Mouse (Mus musculus) midbrain, embryonic 15.5 days (tissue): Measurements from ENCODE around the gene Hnrnpul1. TPM values are rescaled to one million over a fixed set of nuclear protein-coding genes. Genes with fewer than 3 reads are reported as not detected.

ENCODE experiments used
- ATAC-seq: fragments of 200-750 bp; cut with Nextera tagmentation; replicated peaks from 2 replicates; pipeline ENCODE4 v1.8.0; 2017; ENCODE audit warnings: moderate TSS enrichment
- H3K27ac ChIP-seq: fragments of 300-500 bp; sonication (generic); 2 replicates; pipeline ENCODE4 v1.5.1; 2015; ENCODE audit warnings: mild to moderate bottlenecking, inconsistent platforms
- H3K27me3 ChIP-seq: fragments of 300-500 bp; sonication (generic); replicated peaks from 2 replicates; pipeline ENCODE4 v1.6.1; 2015; ENCODE audit warnings: inconsistent platforms
- H3K36me3 ChIP-seq: fragments of 300-500 bp; sonication (generic); replicated peaks from 2 replicates; pipeline ENCODE4 v1.6.1; 2015; ENCODE audit warnings: inconsistent platforms
- H3K4me1 ChIP-seq: fragments of 300-500 bp; sonication (generic); 2 replicates; pipeline ENCODE4 v1.6.1; 2015; ENCODE audit warnings: inconsistent platforms
- H3K4me2 ChIP-seq: fragments of 300-500 bp; sonication (generic); 2 replicates; pipeline ENCODE4 v1.6.1; 2015; ENCODE audit warnings: inconsistent platforms, mild to moderate bottlenecking, moderate library complexity
- H3K4me3 ChIP-seq: fragments of 300-500 bp; sonication (generic); 2 replicates; pipeline ENCODE4 v1.5.1; 2015; ENCODE audit warnings: mild to moderate bottlenecking, inconsistent platforms
- H3K9ac ChIP-seq: fragments of 300-500 bp; sonication (generic); 2 replicates; pipeline ENCODE4 v1.6.1; 2015; ENCODE audit warnings: mild to moderate bottlenecking, inconsistent platforms
- H3K9me3 ChIP-seq: fragments of 300-500 bp; sonication (generic); 2 replicates; pipeline ENCODE4 v1.6.1; 2016; ENCODE audit warnings: inconsistent platforms
- WGBS: fragments of 180-500 bp; shearing (Covaris S2); methylation state at CpG from one replicate; pipeline ENCODE4 v1.1.7; 2015; ENCODE audit warnings: mixed read lengths; 5-methylcytosine and 5-hydroxymethylcytosine counted together
- polyA plus RNA-seq: library from polyadenylated mRNA; unstranded; fragments of >200 nt; fragmentation: Nextera tagmentation; extraction: Ambion mirVana; gene quantifications from 2 replicates; pipeline ENCODE4 v1.2.1, GENCODE M21; 2015

Gene Hnrnpul1
- polyA plus RNA-seq, 1 experiment from 2014 or later = 44.4 TPM

DNA sequence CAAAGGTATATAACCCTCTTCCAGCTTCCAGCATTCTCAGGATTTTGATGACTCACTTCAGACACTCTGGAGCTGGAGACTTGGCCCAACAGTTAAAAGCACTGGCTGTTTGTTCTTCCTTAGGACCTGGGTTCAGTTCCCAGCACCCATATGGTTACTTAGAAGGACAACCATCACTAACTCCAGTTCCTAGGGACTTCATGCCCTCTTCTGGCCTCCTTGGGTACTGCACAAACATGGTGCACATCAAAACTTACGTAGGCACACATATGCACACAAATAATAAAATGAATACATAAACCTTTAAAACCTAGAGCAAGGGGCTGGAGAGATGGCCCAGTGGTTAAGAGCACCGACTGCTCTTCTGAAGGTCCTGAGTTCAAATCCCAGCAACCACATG is 52.2 kb downstream of the Hnrnpul1 start:
- no peak overlapping the region for H3K4me2 ChIP-seq
- H3K4me1 ChIP-seq = peaks cover 14% of the 10 kb centered on the region
- no peaks in the 10 kb centered on the region for H3K36me3 ChIP-seq
- H3K9ac ChIP-seq = no peak overlapping the region
- 95% methylated on average over 2 of the region's 2 CpGs for WGBS
- no peaks in the 10 kb centered on the region for H3K9me3 ChIP-seq
- no peak for ATAC-seq
- H3K27ac ChIP-seq = no peak overlapping the region
- no peak overlapping the region for H3K4me3 ChIP-seq
- H3K27me3 ChIP-seq = peaks cover 10% of the 10 kb centered on the region; the same call in 1 of the 2 replicates

DNA sequence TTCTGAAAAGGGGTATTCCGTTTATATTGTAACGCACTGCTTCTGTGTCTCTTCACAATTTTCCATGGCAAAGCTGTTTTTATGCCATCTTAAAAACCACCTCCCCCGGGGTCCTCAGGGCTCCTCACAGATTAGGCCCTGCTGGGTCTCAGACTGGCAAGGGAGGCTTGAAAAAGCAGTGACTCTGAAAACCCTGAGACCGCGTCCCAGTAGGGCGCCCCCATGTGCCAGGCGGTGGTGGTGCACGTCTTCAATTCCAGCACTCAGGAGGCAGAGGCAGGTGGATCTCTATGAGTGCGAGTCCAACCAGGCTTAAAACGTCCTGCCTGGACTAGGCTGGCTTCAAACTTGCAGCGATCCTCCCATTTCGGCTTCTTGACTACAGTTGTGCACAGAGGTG is 53.8 kb downstream of the Hnrnpul1 start:
- Histone ChIP-seq H3K4me2 (no peak overlapping the region), H3K36me3 (no peaks in the 10 kb centered on the region), H3K27ac (no peak overlapping the region), H3K9me3 (no peaks in the 10 kb centered on the region), H3K27me3 (peaks cover 10% of the 10 kb centered on the region; the same call in 1 of the 2 replicates), H3K4me3 (no peak overlapping the region), H3K9ac (no peak overlapping the region), H3K4me1 (peaks cover 14% of the 10 kb centered on the region)
- WGBS = 75% methylated on average over 12 of the region's 12 CpGs
- no peak for ATAC-seq

DNA sequence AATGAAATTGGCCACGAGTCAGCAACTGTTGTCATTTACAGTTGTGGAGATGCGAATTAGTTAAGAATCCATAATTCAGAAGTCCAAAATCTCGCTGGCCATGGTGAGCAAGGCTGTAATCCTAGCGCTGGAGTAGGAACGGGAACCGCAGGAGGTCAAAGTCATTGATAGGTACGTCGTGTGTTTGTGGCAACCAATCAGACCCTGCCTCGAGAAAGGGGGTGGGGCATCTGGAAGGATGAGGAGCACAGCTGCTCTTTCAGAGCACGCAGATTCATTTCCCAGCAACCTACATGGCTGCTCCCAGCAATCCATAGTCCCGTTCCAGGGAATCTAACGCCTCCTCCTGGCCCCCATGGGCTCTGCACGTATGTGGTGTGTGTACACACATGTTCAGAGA is 54.7 kb downstream of the Hnrnpul1 start:
- no peak for ATAC-seq
- H3K4me3 ChIP-seq = no peak overlapping the region
- peaks cover 10% of the 10 kb centered on the region for H3K4me1 ChIP-seq
- H3K9me3 ChIP-seq = no peaks in the 10 kb centered on the region
- WGBS = 60% methylated on average over 13 of the region's 13 CpGs
- H3K36me3 ChIP-seq = no peaks in the 10 kb centered on the region
- no peak overlapping the region for H3K4me2 ChIP-seq
- H3K27me3 ChIP-seq = peaks cover 10% of the 10 kb centered on the region; the same call in 1 of the 2 replicates
- no peak overlapping the region for H3K27ac ChIP-seq
- H3K9ac ChIP-seq = no peak overlapping the region

DNA sequence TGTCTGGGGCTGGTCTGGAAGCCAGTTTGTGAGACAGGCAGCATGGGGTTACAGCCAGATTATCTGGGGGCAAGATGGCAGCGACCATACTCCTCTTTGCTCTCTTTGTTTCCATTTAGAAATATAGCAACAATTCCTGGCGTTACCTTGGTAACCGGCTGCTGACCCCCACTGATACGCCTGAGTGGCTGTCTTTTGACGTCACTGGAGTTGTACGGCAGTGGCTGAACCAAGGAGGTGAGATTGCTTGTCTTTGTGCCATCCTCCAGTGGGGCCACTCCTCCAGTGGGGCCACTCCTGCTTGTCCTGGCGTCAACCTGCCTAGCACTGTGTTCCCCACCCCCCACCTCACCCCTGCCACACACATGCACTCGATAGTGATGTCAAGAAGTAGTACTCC is 60.5 kb downstream of the Hnrnpul1 start:
- WGBS = 46% methylated on average over 8 of the region's 8 CpGs
- Histone ChIP-seq H3K27me3 (peaks cover 22% of the 10 kb centered on the region), H3K9ac (no peak overlapping the region), H3K9me3 (no peaks in the 10 kb centered on the region), H3K36me3 (no peaks in the 10 kb centered on the region), H3K4me1 (peaks cover 6% of the 10 kb centered on the region), H3K4me2 (no peak overlapping the region), H3K4me3 (no peak overlapping the region), H3K27ac (no peak overlapping the region)
- peak; percentile 67 for ATAC-seq

DNA sequence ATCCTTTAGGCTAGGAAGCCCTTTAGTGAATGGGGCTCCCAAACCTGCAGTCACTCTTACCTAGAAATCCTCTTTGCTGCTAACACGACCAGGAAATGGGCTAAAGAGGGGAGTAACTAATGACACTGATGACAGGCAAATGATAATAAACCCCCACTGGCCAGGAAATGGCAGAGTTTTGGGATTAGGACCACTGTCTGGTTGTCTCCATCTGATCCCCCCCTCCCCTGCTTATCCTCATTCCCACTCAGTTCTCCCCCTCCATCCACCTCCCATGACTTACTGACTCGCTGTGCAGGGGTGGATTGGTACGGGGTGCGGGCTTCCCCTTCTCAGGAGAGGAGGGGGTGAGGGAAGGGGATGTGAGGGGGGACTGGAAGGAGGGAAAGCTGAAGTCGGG is 64.5 kb downstream of the Hnrnpul1 start:
- Histone ChIP-seq H3K4me2 (peak overlapping the region; percentile 67; the same call in 1 of the 2 replicates), H3K9ac (no peak overlapping the region), H3K27me3 (peaks cover 59% of the 10 kb centered on the region), H3K36me3 (no peaks in the 10 kb centered on the region), H3K4me1 (peaks cover 33% of the 10 kb centered on the region), H3K4me3 (no peak overlapping the region), H3K9me3 (no peaks in the 10 kb centered on the region), H3K27ac (no peak overlapping the region)
- 48% methylated on average over 5 of the region's 5 CpGs for WGBS
- ATAC-seq = no peak

DNA sequence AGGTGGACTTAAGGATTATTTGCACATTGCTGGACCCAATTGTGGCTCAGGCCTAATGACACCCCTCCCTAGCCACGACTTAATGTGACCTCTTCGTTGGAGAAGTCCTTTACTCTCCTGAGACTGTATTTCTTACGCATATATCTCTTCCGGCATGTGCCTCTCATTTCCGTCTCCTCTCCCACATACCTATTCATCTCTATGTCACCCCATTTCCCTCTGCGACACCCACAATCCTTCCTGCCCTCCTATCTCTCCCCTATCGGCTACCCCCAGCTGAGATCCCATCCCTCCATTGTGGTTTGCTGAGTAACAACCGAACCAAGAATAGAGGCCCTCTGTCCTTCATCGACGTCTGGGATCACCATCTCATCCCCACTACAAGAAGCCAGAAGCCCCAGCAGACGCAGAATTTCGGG is 64.9 kb downstream of the Hnrnpul1 start:
- WGBS = 13% methylated on average over 12 of the region's 12 CpGs
- peaks cover 59% of the 10 kb centered on the region for H3K27me3 ChIP-seq

DNA sequence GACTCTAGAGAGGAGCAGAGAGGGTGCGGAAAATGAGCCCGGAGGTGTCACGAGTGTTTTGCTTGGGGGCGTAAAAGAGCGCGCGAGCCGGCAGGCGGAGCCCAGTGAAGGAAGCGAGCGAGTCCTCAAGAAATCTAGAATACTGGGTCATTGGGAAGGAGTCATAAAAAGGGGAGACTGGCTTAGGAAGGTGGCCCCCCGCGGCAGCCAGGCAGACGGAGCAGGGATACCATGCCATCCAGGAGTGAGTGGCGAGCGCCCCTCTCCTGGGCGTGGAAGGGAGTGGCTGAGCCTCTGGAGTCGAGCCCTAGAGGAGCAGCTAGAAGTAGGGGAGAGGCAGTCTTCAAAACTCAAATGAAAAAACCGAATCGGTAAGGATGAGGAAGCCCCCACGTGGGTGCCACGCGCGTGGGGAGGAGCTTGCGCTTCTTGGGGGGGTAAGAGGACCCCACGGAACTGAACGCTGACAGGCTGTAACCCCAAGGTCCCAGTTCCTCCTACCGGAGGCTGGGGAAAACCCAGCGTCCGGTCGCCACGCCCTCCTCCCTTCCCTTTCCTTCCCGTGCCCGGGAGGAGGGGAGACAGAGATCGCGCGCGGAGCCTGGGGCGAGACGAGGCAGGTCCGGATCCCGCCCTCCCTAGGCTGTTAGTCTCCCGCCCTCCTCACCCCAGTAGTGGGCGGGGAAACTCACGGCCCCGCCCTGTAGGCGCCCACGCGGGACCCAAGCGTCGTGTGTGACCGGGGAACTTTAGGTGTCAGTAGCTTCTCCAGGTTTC is 65.6 kb downstream of the Hnrnpul1 start:
- peaks cover 33% of the 10 kb centered on the region for H3K4me1 ChIP-seq
- H3K9ac ChIP-seq = peak overlapping the region; percentile 34
- H3K27ac ChIP-seq = no peak overlapping the region
- H3K36me3 ChIP-seq = no peaks in the 10 kb centered on the region
- ATAC-seq = no peak; the same call in 1 of the 2 replicates
- 1% methylated on average over 42 of the region's 52 CpGs for WGBS
- H3K27me3 ChIP-seq = peaks cover 59% of the 10 kb centered on the region
- peak overlapping the region; percentile 39 for H3K4me3 ChIP-seq
- peak overlapping the region; percentile 67 for H3K4me2 ChIP-seq
- H3K9me3 ChIP-seq = no peaks in the 10 kb centered on the region

More for the DNA sequence above, 64.9 kb downstream of the Hnrnpul1 start:
- no peak for ATAC-seq
- peak overlapping the region; percentile 39 for H3K4me3 ChIP-seq
- no peak overlapping the region for H3K9ac ChIP-seq
- no peaks in the 10 kb centered on the region for H3K36me3 ChIP-seq
- peaks cover 33% of the 10 kb centered on the region for H3K4me1 ChIP-seq
- H3K9me3 ChIP-seq = no peaks in the 10 kb centered on the region
- H3K4me2 ChIP-seq = peak overlapping the region; percentile 67
- no peak overlapping the region for H3K27ac ChIP-seq

DNA sequence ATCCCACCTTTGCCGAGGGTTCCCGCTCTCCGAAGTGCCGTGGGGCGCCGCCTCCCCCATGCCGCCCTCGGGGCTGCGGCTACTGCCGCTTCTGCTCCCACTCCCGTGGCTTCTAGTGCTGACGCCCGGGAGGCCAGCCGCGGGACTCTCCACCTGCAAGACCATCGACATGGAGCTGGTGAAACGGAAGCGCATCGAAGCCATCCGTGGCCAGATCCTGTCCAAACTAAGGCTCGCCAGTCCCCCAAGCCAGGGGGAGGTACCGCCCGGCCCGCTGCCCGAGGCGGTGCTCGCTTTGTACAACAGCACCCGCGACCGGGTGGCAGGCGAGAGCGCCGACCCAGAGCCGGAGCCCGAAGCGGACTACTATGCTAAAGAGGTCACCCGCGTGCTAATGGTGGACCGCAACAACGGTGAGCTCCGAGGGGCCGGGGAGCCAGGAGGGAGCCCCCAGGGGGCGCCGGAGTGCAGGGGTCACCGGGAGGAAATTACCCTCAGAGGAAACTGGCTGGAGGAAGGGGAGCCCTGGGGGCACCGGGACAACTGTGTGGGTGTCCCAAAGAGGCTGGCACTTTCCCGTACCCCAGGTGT is 66.7 kb downstream of the Hnrnpul1 start:
- H3K27ac ChIP-seq = no peak overlapping the region
- peak overlapping the region; percentile 67 for H3K4me2 ChIP-seq
- H3K4me1 ChIP-seq = peaks cover 33% of the 10 kb centered on the region
- no peaks in the 10 kb centered on the region for H3K9me3 ChIP-seq
- H3K27me3 ChIP-seq = peaks cover 59% of the 10 kb centered on the region
- WGBS = under 1% methylated on average over 47 of the region's 47 CpGs
- no peaks in the 10 kb centered on the region for H3K36me3 ChIP-seq
- H3K9ac ChIP-seq = peak overlapping the region; percentile 39
- H3K4me3 ChIP-seq = peak overlapping the region; percentile 39
- no peak for ATAC-seq

DNA sequence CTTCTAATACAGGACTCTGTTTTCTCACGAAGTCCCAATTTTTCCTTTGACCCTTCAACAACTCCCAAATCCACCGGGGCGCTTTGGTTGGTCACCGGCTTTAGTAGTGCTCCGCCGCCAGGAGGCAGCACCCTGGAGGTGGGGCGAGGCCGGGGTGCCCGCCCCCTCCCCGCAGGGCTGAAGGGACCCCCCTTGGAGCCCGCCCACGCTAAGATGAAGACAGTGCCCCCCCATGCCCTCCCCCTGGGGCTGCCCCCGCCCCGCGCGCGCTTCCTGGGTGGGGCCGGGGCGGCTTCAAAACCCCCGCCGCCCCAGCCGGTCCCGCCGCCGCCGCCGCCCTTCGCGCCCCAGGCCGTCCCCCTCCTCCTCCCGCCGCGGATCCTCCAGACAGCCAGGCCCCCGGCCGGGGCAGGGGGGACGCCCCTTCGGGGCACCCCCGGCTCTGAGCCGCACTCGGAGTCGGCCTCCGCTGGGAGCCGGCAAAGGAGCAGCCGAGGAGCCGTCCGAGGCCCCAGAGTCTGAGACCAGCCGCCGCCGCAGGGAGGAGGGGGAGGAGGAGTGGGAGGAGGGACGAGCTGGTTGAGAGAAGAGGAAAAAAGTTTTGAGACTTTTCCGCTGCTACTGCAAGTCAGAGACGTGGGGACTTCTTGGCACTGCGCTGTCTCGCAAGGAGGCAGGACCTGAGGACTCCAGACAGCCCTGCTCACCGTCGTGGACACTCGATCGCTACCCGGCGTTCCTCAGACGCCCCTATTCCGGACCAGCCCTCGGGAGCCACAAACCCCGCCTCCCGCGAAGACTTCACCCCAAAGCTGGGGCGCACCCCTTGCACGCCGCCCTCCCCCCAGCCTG is 67.7 kb downstream of the Hnrnpul1 start, which contains the start of gene Tgfb1:
Tgfb1 (plus strand) TSS at position 323 of the 852 bp plus-strand sequence.
- no peak for ATAC-seq
- H3K4me3 ChIP-seq = peak within 1 kb of the TSS; percentile 39
- H3K36me3 ChIP-seq = no peaks in the 10 kb centered on the region
- peaks cover 40% of the 10 kb centered on the region for H3K4me1 ChIP-seq
- H3K9ac ChIP-seq = peak within 1 kb of the TSS; percentile 39
- H3K27me3 ChIP-seq = peaks cover 59% of the 10 kb centered on the region
- H3K27ac ChIP-seq = no peak within 1 kb of the TSS
- WGBS = under 1% methylated on average over 44 of the region's 69 CpGs
- no peaks in the 10 kb centered on the region for H3K9me3 ChIP-seq
- H3K4me2 ChIP-seq = peak within 1 kb of the TSS; percentile 67

DNA sequence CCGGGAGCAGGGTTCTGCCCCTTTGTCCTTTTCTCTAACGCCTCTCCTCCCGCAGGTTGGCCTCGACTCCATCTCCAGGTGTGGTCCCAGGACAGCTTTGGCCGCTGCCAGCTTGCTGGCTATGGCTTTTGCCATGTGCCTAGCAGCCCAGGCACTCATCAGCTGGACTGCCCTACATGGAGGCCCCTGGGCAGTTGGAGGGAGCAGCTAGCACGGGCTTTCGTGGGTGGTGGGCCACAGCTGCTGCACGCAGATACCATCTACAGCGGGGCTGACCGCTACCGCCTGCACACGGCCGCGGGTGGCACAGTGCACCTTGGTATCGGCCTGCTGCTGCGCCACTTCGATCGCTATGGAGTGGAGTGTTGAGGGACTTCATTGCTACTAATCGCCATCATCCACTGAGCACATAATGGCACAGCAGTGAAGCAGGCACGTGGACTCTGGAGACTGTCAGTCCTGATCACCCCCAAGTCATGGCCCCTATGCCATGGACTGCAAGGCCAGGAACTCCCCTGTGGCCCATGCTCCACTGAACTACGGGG is 68.6 kb downstream of the Hnrnpul1 start:
- Histone ChIP-seq H3K4me3 (no peak overlapping the region), H3K27ac (no peak overlapping the region), H3K9ac (no peak overlapping the region), H3K4me1 (peaks cover 49% of the 10 kb centered on the region), H3K36me3 (no peaks in the 10 kb centered on the region), H3K9me3 (no peaks in the 10 kb centered on the region), H3K27me3 (peaks cover 54% of the 10 kb centered on the region), H3K4me2 (no peak overlapping the region)
- 72% methylated on average over 21 of the region's 21 CpGs for WGBS
- no peak for ATAC-seq

DNA sequence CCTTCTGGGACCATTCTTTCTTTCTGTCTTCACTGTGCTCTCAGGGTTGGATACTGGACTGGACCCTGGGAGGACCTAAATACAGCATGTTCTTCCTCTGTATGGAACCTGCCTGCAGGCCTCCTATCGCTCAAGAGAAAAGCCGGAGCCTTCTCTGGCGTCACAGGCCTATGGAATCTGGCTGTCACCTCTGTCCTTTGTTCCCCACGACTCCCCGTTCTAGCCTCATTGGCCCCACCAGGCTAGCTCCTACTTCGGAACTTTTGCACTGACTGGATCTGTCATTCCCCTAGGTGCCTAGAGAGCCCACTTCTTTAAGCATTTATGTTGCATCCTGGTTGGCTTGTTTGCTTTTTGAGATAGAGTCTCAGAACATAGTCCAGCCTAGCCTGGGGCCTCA is 69.9 kb downstream of the Hnrnpul1 start:
- no peak overlapping the region for H3K9ac ChIP-seq
- H3K9me3 ChIP-seq = no peaks in the 10 kb centered on the region
- no peak overlapping the region for H3K4me3 ChIP-seq
- H3K4me1 ChIP-seq = peaks cover 55% of the 10 kb centered on the region
- no peak overlapping the region for H3K27ac ChIP-seq
- H3K4me2 ChIP-seq = no peak overlapping the region
- ATAC-seq = no peak
- 86% methylated on average over 6 of the region's 6 CpGs for WGBS
- H3K36me3 ChIP-seq = no peaks in the 10 kb centered on the region
- peaks cover 42% of the 10 kb centered on the region for H3K27me3 ChIP-seq
